ENCODE assay signal across 29 mouse cellular contexts in the genomic region with DNA sequence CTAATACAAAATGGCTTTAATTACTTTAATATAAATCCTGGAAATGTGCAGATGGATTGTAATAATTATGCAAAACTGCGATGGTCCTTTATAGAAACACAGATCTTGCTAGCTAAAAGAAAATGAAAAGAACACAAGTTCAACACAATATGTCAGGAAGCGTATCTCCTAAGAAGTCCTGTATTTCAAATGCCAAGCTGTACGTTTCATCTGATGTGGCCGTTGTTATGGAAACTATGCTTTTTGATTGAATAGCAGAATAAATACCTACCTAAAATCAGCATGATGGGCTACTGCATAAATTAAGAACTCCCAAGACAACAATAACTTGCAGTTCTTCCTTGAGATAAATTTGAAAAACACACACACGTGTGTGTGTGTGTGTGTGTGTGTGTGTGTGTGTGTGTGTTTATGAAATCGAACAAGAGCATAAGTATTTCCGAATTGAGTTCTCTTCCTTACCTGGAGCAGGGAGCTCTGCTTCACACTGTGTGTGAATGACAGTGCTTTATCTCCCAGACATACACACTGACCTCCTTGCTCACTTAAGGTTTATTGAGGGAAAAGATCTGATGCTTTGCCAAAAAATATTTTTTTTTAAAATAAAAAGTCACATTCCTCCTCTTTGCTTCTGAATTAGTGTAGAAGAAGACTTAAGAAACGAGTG.
A peak's percentile ranks its signal among the peaks of the same experiment; 100 is the strongest.
DNase-seq lines count a peak whose midpoint lies in the region; ATAC-seq and TF ChIP-seq lines count a peak whose summit lies in the region.
"Had no signal": no experiment of that assay in that cellular context is flagged by ENCODE, and none has a peak within 500 bp of the region (broad histone marks: within the 10 kb centered on the region; RNA-seq: fewer than 3 reads in every experiment).

No protein-coding gene starts in this region.

- H3K27me3 ChIP-seq in forebrain, embryonic 15.5 days: no peaks in the 10 kb centered on the region
- no peaks in the 10 kb centered on the region for H3K27me3 ChIP-seq in forebrain, embryonic 12.5 days
- no peaks in the 10 kb centered on the region for H3K27me3 ChIP-seq in forebrain, embryonic 16.5 days (replicated peaks; ENCODE audit: control insufficient read depth, insufficient read depth, low read length)
- no peaks in the 10 kb centered on the region for H3K27me3 ChIP-seq in thymus, adult 2 months (ENCODE audit: control insufficient read depth, insufficient read depth, low read length)
- H3K27me3 ChIP-seq: heart, embryonic 12.5 days; intestine, embryonic 15.5 days; stomach, embryonic 15.5 days had no signal

- H3K4me1 ChIP-seq in forebrain, embryonic 15.5 days: peaks cover 21% of the 10 kb centered on the region
- peaks cover 12% of the 10 kb centered on the region for H3K4me1 ChIP-seq in forebrain, embryonic 12.5 days
- peaks cover 14% of the 10 kb centered on the region for H3K4me1 ChIP-seq in forebrain, embryonic 16.5 days (replicated peaks; ENCODE audit: control insufficient read depth, insufficient read depth, low read length)
- H3K4me1 ChIP-seq in thymus, adult 2 months (replicated peaks; ENCODE audit: control insufficient read depth, insufficient read depth, low read length): no peaks in the 10 kb centered on the region
- H3K4me1 ChIP-seq: heart, embryonic 12.5 days; intestine, embryonic 15.5 days; stomach, embryonic 15.5 days had no signal

- TF ChIP-seq POLR2A in thymus, adult 2 months (IDR thresholded peaks at IDR 0.05; ENCODE audit: control insufficient read depth, extremely low read depth, insufficient read depth, low read length, poor library complexity): no peak

- no peak overlapping the region for H3K4me2 ChIP-seq in forebrain, embryonic 15.5 days (replicated peaks)
- H3K4me2 ChIP-seq in forebrain, embryonic 12.5 days: no peak overlapping the region
- no peak overlapping the region for H3K4me2 ChIP-seq in forebrain, embryonic 16.5 days (ENCODE audit: low read length)
- H3K4me2 ChIP-seq: heart, embryonic 12.5 days; intestine, embryonic 15.5 days; stomach, embryonic 15.5 days had no signal

- H3K9me3 ChIP-seq in forebrain, embryonic 15.5 days: no peaks in the 10 kb centered on the region
- H3K9me3 ChIP-seq in forebrain, embryonic 12.5 days: no peaks in the 10 kb centered on the region
- H3K9me3 ChIP-seq in forebrain, embryonic 16.5 days (ENCODE audit: control insufficient read depth, low read length): no peaks in the 10 kb centered on the region
- H3K9me3 ChIP-seq: heart, embryonic 12.5 days; intestine, embryonic 15.5 days; stomach, embryonic 15.5 days had no signal

- H3K9ac ChIP-seq in forebrain, embryonic 15.5 days (replicated peaks): no peak overlapping the region
- no peak overlapping the region for H3K9ac ChIP-seq in forebrain, embryonic 12.5 days
- H3K9ac ChIP-seq in forebrain, embryonic 16.5 days (replicated peaks; ENCODE audit: low read depth, low read length): no peak overlapping the region
- H3K9ac ChIP-seq: heart, embryonic 12.5 days; intestine, embryonic 15.5 days; liver, embryonic 14.5 days; stomach, embryonic 15.5 days had no signal

- no peaks in the 10 kb centered on the region for H3K36me3 ChIP-seq in forebrain, embryonic 15.5 days
- no peaks in the 10 kb centered on the region for H3K36me3 ChIP-seq in forebrain, embryonic 12.5 days (replicated peaks)
- no peaks in the 10 kb centered on the region for H3K36me3 ChIP-seq in forebrain, embryonic 16.5 days (ENCODE audit: control insufficient read depth, insufficient read depth)
- H3K36me3 ChIP-seq in thymus, adult 2 months (ENCODE audit: control insufficient read depth, insufficient read depth, low read length): no peaks in the 10 kb centered on the region
- H3K36me3 ChIP-seq: heart, embryonic 12.5 days; intestine, embryonic 15.5 days; stomach, embryonic 15.5 days had no signal

- WGBS in forebrain, embryonic 15.5 days: 42% methylated on average over 8 of the region's 8 CpGs
- 61% methylated on average over 8 of the region's 8 CpGs for WGBS in forebrain, embryonic 12.5 days
- WGBS in forebrain, embryonic 16.5 days: 35% methylated on average over 8 of the region's 8 CpGs
- WGBS in thymus, adult 2 months: 92% methylated on average over 8 of the region's 8 CpGs

- H3K4me3 ChIP-seq in forebrain, embryonic 15.5 days: no peak overlapping the region
- H3K4me3 ChIP-seq in forebrain, embryonic 12.5 days (replicated peaks): no peak overlapping the region
- H3K4me3 ChIP-seq in forebrain, embryonic 16.5 days (replicated peaks; ENCODE audit: low read length): no peak overlapping the region
- no peak overlapping the region for H3K4me3 ChIP-seq in thymus, adult 2 months (ENCODE audit: control insufficient read depth, insufficient read depth, low read length)
- H3K4me3 ChIP-seq: erythroblast, embryonic 14.5 days; gastrocnemius, adult 2 months; heart, embryonic 12.5 days; intestine, embryonic 15.5 days; stomach, embryonic 15.5 days had no signal

- DNase-seq in layer of hippocampus, adult 9-11 months: peak; percentile 20
- DNase-seq in layer of hippocampus, adult 9-10 months (ENCODE audit: low spot score): no peak
- peak; percentile 15 for DNase-seq in brain, adult 2 months (ENCODE audit: low read depth, low spot score)
- no peak for DNase-seq in thymus, adult 2 months
- DNase-seq in yolk sac, embryonic 10.5 days (ENCODE audit: low spot score): no peak
- DNase-seq: adrenal gland, postnatal 10 days; cerebellum, adult 2 months; cerebellum, postnatal 14 days; gastrocnemius, adult 2 months; gastrocnemius, postnatal 36 days; heart, adult 18-20 months; heart, postnatal 4 days; kidney, adult 2 months; kidney, postnatal 36 days; liver; lung, adult 2 months; lung, postnatal 14 days; right cerebral cortex, postnatal 25 days; thymus, postnatal 14 days had no signal

- peak overlapping the region; percentile 48 for H3K27ac ChIP-seq in forebrain, embryonic 15.5 days (replicated peaks)
- H3K27ac ChIP-seq in forebrain, embryonic 12.5 days: no peak overlapping the region
- H3K27ac ChIP-seq in forebrain, embryonic 16.5 days (ENCODE audit: low read length): peak overlapping the region; percentile 23; the same call in 1 of the 2 replicates
- no peak overlapping the region for H3K27ac ChIP-seq in thymus, adult 2 months (ENCODE audit: control insufficient read depth, insufficient read depth, low read length)
- H3K27ac ChIP-seq: gastrocnemius, adult 2 months; hindbrain, postnatal 0 days; intestine, embryonic 15.5 days; liver, embryonic 14.5 days; stomach, embryonic 15.5 days had no signal

- no peak for ATAC-seq in forebrain, embryonic 15.5 days (replicated peaks)
- ATAC-seq in forebrain, embryonic 12.5 days (ENCODE audit: low FRiP score): no peak
- no peak for ATAC-seq in forebrain, embryonic 16.5 days
- ATAC-seq: hindbrain, postnatal 0 days; intestine, embryonic 15.5 days; Patski had no signal

- no peak for TF ChIP-seq CTCF in thymus, adult 2 months (IDR thresholded peaks at IDR 0.05; ENCODE audit: borderline replicate concordance, control insufficient read depth, extremely low read depth, insufficient read depth, low read length, poor library complexity)

Comparison
In these comparisons a context has a peak if more than half of its experiments do, and no peak if none do; other contexts are left out.
1. H3K27ac ChIP-seq: peak in forebrain, embryonic 15.5 days (single experiment) and forebrain, embryonic 16.5 days (single experiment); none in forebrain, embryonic 12.5 days (single experiment) and thymus, adult 2 months (single experiment).
2. DNase-seq: peak in layer of hippocampus, adult 9-11 months (single experiment) and brain, adult 2 months (single experiment); none in layer of hippocampus, adult 9-10 months (single experiment), thymus, adult 2 months (single experiment) and yolk sac, embryonic 10.5 days (single experiment).